Mouse (Mus musculus) spleen, embryonic (tissue): ENCODE results near the gene Pkp1.

Experiments
- CTCF ChIA-PET: fragments of 350-600 bp; sonication (Branson Sonifier 250); formaldehyde crosslinking; loops from one replicate; lab custom pipeline; 2022; lab: Charles Lee

Pkp1 gene

GRCm38 (mm10) chr1:135909381-135909780, 9.6 kb downstream of the Pkp1 start:
- CTCF ChIA-PET, result no interaction called here

GRCm38 (mm10) chr1:135906736-135907135, 12.3 kb downstream of the Pkp1 start:
- CTCF ChIA-PET, result no interaction called here

GRCm38 (mm10) chr1:135899991-135900515, 19.0 kb downstream of the Pkp1 start:
- CTCF ChIA-PET, result no interaction called here

- CTCF ChIA-PET, result no interaction called here
Observed at GRCm38 (mm10) chr1:135899295-135899694, 19.7 kb downstream of the Pkp1 start.

GRCm38 (mm10) chr1:135895367-135895766, 23.6 kb downstream of the Pkp1 start:
- CTCF ChIA-PET, result no interaction called here

GRCm38 (mm10) chr1:135893377-135893776, 25.6 kb downstream of the Pkp1 start:
- CTCF ChIA-PET, result no interaction called here

GRCm38 (mm10) chr1:135892764-135893163, 26.2 kb downstream of the Pkp1 start:
- CTCF ChIA-PET, result no interaction called here

- CTCF ChIA-PET, result no interaction called here
Observed at GRCm38 (mm10) chr1:135892233-135892632, 26.8 kb downstream of the Pkp1 start.

- CTCF ChIA-PET, result no interaction called here
Observed at GRCm38 (mm10) chr1:135891424-135892216, 27.4 kb downstream of the Pkp1 start.

GRCm38 (mm10) chr1:135889461-135890185, 29.4 kb downstream of the Pkp1 start:
- CTCF ChIA-PET, result no interaction called here

- CTCF ChIA-PET, result interaction anchor here (0.6 kb wide), 1 partner anchor 143 kb away, joined by 3 read pairs; no protein-coding TSS in a partner anchor
Observed at GRCm38 (mm10) chr1:135882385-135883109, 36.5 kb downstream of the Pkp1 start.

GRCm38 (mm10) chr1:135877248-135877647, 41.8 kb downstream of the Pkp1 start:
- CTCF ChIA-PET, result no interaction called here

- CTCF ChIA-PET, result interaction anchor here (0.6 to 0.7 kb wide), 2 partner anchors 61 to 932 kb away, joined by 3 to 6 read pairs; no protein-coding TSS in a partner anchor
Observed at GRCm38 (mm10) chr1:135872991-135873390, 46.0 kb downstream of the Pkp1 start.

- CTCF ChIA-PET, result no interaction called here
Observed at GRCm38 (mm10) chr1:135868570-135868969, 50.4 kb downstream of the Pkp1 start.

GRCm38 (mm10) chr1:135865518-135866194, 53.4 kb downstream of the Pkp1 start:
- CTCF ChIA-PET, result no interaction called here

- CTCF ChIA-PET, result no interaction called here
Observed at GRCm38 (mm10) chr1:135864830-135865229, 54.2 kb downstream of the Pkp1 start.

GRCm38 (mm10) chr1:135863786-135864335, 55.1 kb downstream of the Pkp1 start:
- CTCF ChIA-PET, result no interaction called here

- CTCF ChIA-PET, result no interaction called here
Observed at GRCm38 (mm10) chr1:135862561-135862960, 56.4 kb downstream of the Pkp1 start.

GRCm38 (mm10) chr1:135861980-135862552, 56.9 kb downstream of the Pkp1 start:
- CTCF ChIA-PET, result no interaction called here

- CTCF ChIA-PET, result no interaction called here
Observed at GRCm38 (mm10) chr1:135861091-135861490, 57.9 kb downstream of the Pkp1 start.
